Mouse (Mus musculus) forebrain, embryonic 12.5 days (tissue): ENCODE data around the gene Vav1. TPM values are rescaled to one million over a fixed set of nuclear protein-coding genes. Genes with fewer than 3 reads are reported as not detected.

Experiments used
- ATAC-seq: fragments of 200-750 bp; cut with Nextera tagmentation; 2 replicates; pipeline ENCODE4 v1.8.0; 2017; ENCODE audit warnings: moderate TSS enrichment; ENCODE audit not compliant: low FRiP score
- H3K27ac ChIP-seq: fragments of 300-500 bp; sonication (generic); 2 replicates; pipeline ENCODE4 v1.5.1; 2016; ENCODE audit warnings: mild to moderate bottlenecking
- H3K27me3 ChIP-seq: fragments of 300-500 bp; sonication (generic); 2 replicates; pipeline ENCODE4 v1.6.1; 2016; ENCODE audit warnings: mild to moderate bottlenecking
- H3K36me3 ChIP-seq: fragments of 300-500 bp; sonication (generic); replicated peaks from 2 replicates; pipeline ENCODE4 v1.6.1; 2016; ENCODE audit warnings: mild to moderate bottlenecking
- H3K4me1 ChIP-seq: fragments of 300-500 bp; sonication (generic); 2 replicates; pipeline ENCODE4 v1.6.1; 2016
- H3K4me2 ChIP-seq: fragments of 300-500 bp; sonication (generic); 2 replicates; pipeline ENCODE4 v1.6.1; 2016; ENCODE audit warnings: mild to moderate bottlenecking, moderate library complexity
- H3K4me3 ChIP-seq: fragments of 300-500 bp; sonication (generic); replicated peaks from 2 replicates; pipeline ENCODE4 v1.5.1; 2016; ENCODE audit warnings: mild to moderate bottlenecking
- H3K9ac ChIP-seq: fragments of 300-500 bp; sonication (generic); 2 replicates; pipeline ENCODE4 v1.6.1; 2016; ENCODE audit warnings: mild to moderate bottlenecking
- H3K9me3 ChIP-seq: fragments of 300-500 bp; sonication (generic); 2 replicates; pipeline ENCODE4 v1.6.1; 2016
- WGBS: fragments of 180-500 bp; shearing (Covaris S2); methylation state at CpG from one replicate; pipeline ENCODE4 v1.1.7; 2016; 5-methylcytosine and 5-hydroxymethylcytosine counted together
- polyA plus RNA-seq: library from polyadenylated mRNA; unstranded; fragments of >200 nt; fragmentation: Nextera tagmentation; extraction: Ambion mirVana; gene quantifications from 2 replicates; pipeline ENCODE4 v1.2.1, GENCODE M21; 2016

Vav1 gene
- polyA plus RNA-seq, 1 experiment from 2014 or later, result 1.4 TPM

DNA sequence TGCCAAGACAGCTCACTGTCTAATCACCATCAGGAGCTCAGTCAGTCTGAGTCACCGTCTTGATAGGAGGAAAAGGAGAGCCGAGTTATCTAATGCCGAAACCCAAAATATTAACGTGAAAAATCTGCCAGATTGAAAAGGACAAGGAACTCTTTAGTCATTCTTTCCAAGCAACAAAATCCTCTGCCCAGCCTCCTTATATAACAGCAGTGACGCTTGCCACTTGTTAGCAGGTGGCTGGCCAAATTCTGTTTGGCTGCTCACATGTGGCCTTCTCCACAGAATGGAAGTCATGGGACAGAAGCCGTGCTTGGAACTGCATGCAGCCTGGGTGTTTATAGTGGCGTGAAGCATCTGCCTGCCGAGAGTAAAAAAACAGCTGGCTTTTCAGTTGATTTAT is 19.2 kb upstream of the Vav1 start:
- Histone ChIP-seq H3K27ac (no peak overlapping the region), H3K27me3 (no peaks in the 10 kb centered on the region), H3K9me3 (no peaks in the 10 kb centered on the region), H3K36me3 (peaks cover 81% of the 10 kb centered on the region), H3K4me1 (peaks cover 1% of the 10 kb centered on the region; the same call in 1 of the 2 replicates), H3K4me3 (no peak overlapping the region), H3K4me2 (no peak overlapping the region), H3K9ac (no peak overlapping the region)
- ATAC-seq, result no peak
- WGBS, result 92% methylated on average over 8 of the region's 8 CpGs

DNA sequence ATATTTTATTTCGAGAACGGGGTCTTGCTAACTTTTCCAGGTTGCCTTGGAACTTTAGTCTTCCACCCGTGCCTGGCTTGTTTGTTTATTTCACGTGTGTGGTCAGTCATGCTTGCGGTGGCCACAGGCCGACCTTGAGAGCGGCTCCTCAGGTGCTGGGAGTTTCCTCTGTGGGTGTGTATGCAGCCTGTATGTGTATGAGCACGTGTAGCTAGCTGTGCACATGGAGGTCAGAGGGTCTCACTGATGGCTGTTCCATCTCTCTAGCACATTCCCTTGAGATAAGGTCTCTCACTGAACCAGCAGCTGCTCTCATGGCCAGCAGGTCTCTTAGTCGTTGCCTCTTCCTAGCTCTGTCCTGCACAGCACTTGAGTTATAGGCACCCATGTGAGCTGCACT is 18.5 kb upstream of the Vav1 start:
- WGBS, result 93% methylated on average over 9 of the region's 9 CpGs
- no peak for ATAC-seq
- peaks cover 75% of the 10 kb centered on the region for H3K36me3 ChIP-seq

GRCm38 (mm10) chr17:57261286-57261685 is 17.6 kb upstream of the Vav1 start:
- Histone ChIP-seq H3K4me1 (peaks cover 5% of the 10 kb centered on the region; the same call in 1 of the 2 replicates), H3K36me3 (peaks cover 72% of the 10 kb centered on the region), H3K4me3 (no peak overlapping the region), H3K27ac (no peak overlapping the region), H3K9ac (no peak overlapping the region), H3K4me2 (no peak overlapping the region), H3K27me3 (no peaks in the 10 kb centered on the region), H3K9me3 (no peaks in the 10 kb centered on the region)
- WGBS, result 94% methylated on average over 4 of the region's 4 CpGs
- ATAC-seq, result no peak

More for the DNA sequence above, 18.5 kb upstream of the Vav1 start:
- Histone ChIP-seq H3K27me3 (no peaks in the 10 kb centered on the region), H3K4me2 (no peak overlapping the region), H3K9ac (no peak overlapping the region), H3K4me1 (peaks cover 5% of the 10 kb centered on the region; the same call in 1 of the 2 replicates), H3K4me3 (no peak overlapping the region), H3K27ac (no peak overlapping the region), H3K9me3 (no peaks in the 10 kb centered on the region)

- WGBS, result 38% methylated on average over 1 of the region's 1 CpGs
- Histone ChIP-seq H3K4me2 (no peak overlapping the region), H3K9me3 (no peaks in the 10 kb centered on the region), H3K4me3 (no peak overlapping the region), H3K9ac (no peak overlapping the region), H3K36me3 (peaks cover 70% of the 10 kb centered on the region), H3K27me3 (no peaks in the 10 kb centered on the region), H3K4me1 (peaks cover 5% of the 10 kb centered on the region; the same call in 1 of the 2 replicates), H3K27ac (no peak overlapping the region)
- ATAC-seq, result no peak
These were observed 17.1 kb upstream of the Vav1 start for GRCm38 (mm10) chr17:57261796-57262195.

GRCm38 (mm10) chr17:57262901-57263550 is 15.9 kb upstream of the Vav1 start:
- 93% methylated on average over 17 of the region's 17 CpGs for WGBS
- Histone ChIP-seq H3K9me3 (no peaks in the 10 kb centered on the region), H3K9ac (no peak overlapping the region), H3K27ac (no peak overlapping the region), H3K4me1 (peaks cover 5% of the 10 kb centered on the region; the same call in 1 of the 2 replicates), H3K36me3 (peaks cover 60% of the 10 kb centered on the region), H3K4me2 (no peak overlapping the region), H3K4me3 (no peak overlapping the region), H3K27me3 (no peaks in the 10 kb centered on the region)
- no peak for ATAC-seq

- Histone ChIP-seq H3K27me3 (no peaks in the 10 kb centered on the region), H3K4me3 (no peak overlapping the region), H3K4me2 (no peak overlapping the region), H3K9ac (no peak overlapping the region), H3K27ac (no peak overlapping the region), H3K9me3 (no peaks in the 10 kb centered on the region), H3K36me3 (peaks cover 49% of the 10 kb centered on the region), H3K4me1 (peaks cover 5% of the 10 kb centered on the region; the same call in 1 of the 2 replicates)
- 86% methylated on average over 2 of the region's 2 CpGs for WGBS
- 0 out of 2 replicates have a peak, but pooled peaks have one; percentile 27 for ATAC-seq
These were observed 14.7 kb upstream of the Vav1 start for GRCm38 (mm10) chr17:57264164-57264563.

- Histone ChIP-seq H3K9ac (no peak overlapping the region), H3K9me3 (no peaks in the 10 kb centered on the region), H3K27ac (no peak overlapping the region), H3K4me3 (no peak overlapping the region), H3K36me3 (peaks cover 40% of the 10 kb centered on the region), H3K4me2 (no peak overlapping the region; the same call in 1 of the 2 replicates), H3K4me1 (peaks cover 5% of the 10 kb centered on the region; the same call in 1 of the 2 replicates), H3K27me3 (0 out of 2 replicates have a peak, but pooled peaks cover 3% of the 10 kb centered on the region)
- 28% methylated on average over 21 of the region's 22 CpGs for WGBS
- ATAC-seq, result no peak; the same call in 1 of the 2 replicates
These were observed 13.6 kb upstream of the Vav1 start for GRCm38 (mm10) chr17:57264972-57265945.

GRCm38 (mm10) chr17:57267556-57268126 is 11.3 kb upstream of the Vav1 start:
- Histone ChIP-seq H3K36me3 (peaks cover 16% of the 10 kb centered on the region), H3K27ac (no peak overlapping the region), H3K9ac (no peak overlapping the region), H3K4me2 (no peak overlapping the region), H3K9me3 (no peaks in the 10 kb centered on the region), H3K27me3 (peaks cover 12% of the 10 kb centered on the region), H3K4me1 (peaks cover 5% of the 10 kb centered on the region; the same call in 1 of the 2 replicates), H3K4me3 (no peak overlapping the region)
- no peak for ATAC-seq
- 89% methylated on average over 6 of the region's 6 CpGs for WGBS

- no peak for ATAC-seq
- no peak overlapping the region for H3K4me3 ChIP-seq
- WGBS, result 66% methylated on average over 8 of the region's 9 CpGs
- H3K4me1 ChIP-seq, result peaks cover 15% of the 10 kb centered on the region
- no peaks in the 10 kb centered on the region for H3K36me3 ChIP-seq
- no peak overlapping the region for H3K9ac ChIP-seq
- H3K9me3 ChIP-seq, result no peaks in the 10 kb centered on the region
- no peak overlapping the region for H3K27ac ChIP-seq
- peaks cover 48% of the 10 kb centered on the region for H3K27me3 ChIP-seq
- H3K4me2 ChIP-seq, result no peak overlapping the region
These were observed 7.6 kb upstream of the Vav1 start for GRCm38 (mm10) chr17:57271301-57271700.

GRCm38 (mm10) chr17:57273846-57274245 is 5.1 kb upstream of the Vav1 start:
- Histone ChIP-seq H3K27me3 (peaks cover 55% of the 10 kb centered on the region), H3K36me3 (no peaks in the 10 kb centered on the region), H3K9me3 (no peaks in the 10 kb centered on the region), H3K4me2 (no peak overlapping the region), H3K4me1 (peaks cover 18% of the 10 kb centered on the region), H3K4me3 (no peak overlapping the region), H3K9ac (no peak overlapping the region), H3K27ac (no peak overlapping the region)
- 28% methylated on average over 7 of the region's 7 CpGs for WGBS
- no peak for ATAC-seq

DNA sequence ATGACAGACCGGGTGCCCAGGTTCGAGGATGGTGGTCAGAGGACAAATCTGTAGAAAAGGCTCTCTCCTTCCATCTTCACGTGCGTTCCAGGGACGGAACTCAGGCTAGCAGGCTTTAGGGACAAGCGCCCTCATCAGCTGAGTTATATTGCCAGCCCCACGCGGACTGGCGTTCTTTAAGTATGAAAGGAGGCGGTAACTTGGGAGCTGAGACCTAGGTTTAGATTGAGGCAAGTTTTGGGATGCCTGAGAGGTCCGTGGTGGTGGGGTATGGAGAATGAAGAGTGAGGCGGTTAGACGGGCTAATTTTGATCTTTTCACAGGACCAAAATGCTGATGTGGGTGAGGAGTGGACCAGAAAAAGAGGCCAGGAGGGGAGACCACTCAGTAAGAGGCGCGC is 4.2 kb upstream of the Vav1 start:
- Histone ChIP-seq H3K36me3 (no peaks in the 10 kb centered on the region), H3K4me2 (peak overlapping the region; percentile 62), H3K27ac (no peak overlapping the region), H3K27me3 (peaks cover 58% of the 10 kb centered on the region), H3K9ac (no peak overlapping the region), H3K4me1 (peaks cover 18% of the 10 kb centered on the region), H3K4me3 (peak overlapping the region; percentile 42), H3K9me3 (no peaks in the 10 kb centered on the region)
- WGBS, result 7% methylated on average over 15 of the region's 15 CpGs
- ATAC-seq, result no peak
